Mouse (Mus musculus) forelimb bud, embryonic 11.5 days (tissue): ENCODE data around the gene Terb1.

Experiments
- DNase-seq: peaks from one replicate; pipeline ENCODE4 v3.0.0-alpha.2; 2012; ENCODE audit warnings: low read depth, low spot score

Terb1 gene

DNA sequence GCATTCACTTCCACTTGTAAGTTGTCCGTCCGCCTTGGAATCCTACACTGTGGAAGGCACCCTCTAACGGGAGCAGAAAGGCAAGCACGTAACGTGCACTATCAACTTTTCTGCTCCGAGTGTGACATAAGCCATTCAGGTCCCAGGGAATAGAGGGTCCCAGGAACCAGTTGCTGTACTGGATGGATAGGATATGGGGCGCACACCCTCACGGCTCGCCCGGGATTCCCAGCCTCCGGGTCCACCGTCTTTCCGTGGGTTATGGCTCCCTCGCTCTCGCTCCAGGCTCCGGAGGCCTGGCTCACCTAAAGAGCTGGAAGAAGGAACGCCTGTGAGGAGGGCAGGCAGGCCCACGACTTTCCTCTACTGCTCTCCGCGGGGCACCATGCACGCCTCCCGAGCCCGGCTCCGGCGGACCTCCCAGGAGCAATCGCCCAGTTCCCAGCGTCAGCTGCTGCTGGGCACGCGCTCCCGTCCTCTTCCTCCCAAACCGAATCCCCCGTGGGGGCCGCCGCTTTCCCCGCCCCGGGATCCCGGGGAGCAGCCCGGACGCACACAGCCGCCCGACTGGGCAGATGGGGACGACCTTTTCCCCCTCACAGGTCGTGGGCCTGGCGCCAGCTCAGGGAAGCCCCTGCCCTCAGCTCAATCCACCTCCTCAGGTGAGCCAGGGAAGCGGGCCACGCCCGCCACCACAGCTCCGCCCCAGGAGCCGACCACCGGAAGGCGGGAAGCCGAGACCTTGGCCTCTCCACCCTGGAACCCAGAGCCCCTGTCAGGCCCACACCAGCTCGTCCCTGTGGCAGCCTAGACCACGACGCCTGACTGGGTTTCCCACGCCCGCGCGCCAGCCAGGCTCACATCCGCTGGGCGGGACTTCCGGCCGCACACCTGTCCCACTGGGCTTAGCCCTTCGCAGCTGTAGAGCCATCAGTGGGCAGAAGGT lies at the start of gene Terb1:
Gene Terb1, minus strand, starts transcription at position 850 of the 946 bp plus-strand sequence.
- DNase-seq: peak; percentile 12

DNA sequence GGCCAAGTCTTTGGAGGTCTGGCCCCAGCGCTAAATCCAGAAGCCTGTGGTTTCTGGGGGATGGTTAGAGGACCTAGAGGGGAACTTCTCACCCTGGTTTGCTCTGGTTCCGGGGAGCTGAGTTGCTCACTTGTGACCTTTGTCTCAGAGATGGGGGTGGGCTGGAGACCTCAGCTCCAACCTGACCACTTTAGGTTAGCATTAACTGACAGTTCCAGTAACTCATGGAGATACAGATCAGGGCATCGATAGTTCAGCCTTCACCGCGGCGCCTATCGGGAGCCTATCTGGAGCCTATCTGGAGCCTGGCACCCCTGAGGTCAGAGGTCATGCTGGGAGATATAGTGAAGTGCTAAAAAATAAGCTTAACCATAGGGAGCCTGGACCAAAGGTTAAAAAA lies 47.5 kb upstream of the Terb1 start:
- DNase-seq: no peak

DNA sequence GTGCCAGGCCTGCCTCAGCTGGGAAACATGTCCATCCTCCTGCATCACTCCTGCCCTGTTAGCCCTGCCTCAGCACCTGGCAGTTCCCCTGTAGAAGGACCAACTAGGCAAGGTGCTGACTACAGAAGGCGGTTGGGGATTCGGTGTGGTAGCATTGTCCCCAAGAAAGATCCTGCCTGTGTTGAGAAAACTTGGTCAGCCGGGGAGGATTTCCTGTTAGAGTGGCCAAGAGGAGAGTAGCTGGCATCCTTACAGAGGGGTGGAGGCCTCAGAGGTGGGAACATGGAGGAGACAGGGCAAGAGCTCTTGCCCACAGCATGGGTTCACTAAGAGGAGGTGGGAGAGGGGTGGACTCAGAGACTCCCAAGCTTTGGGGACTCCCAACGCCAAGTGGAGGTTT lies 45.5 kb upstream of the Terb1 start:
- no peak for DNase-seq

DNA sequence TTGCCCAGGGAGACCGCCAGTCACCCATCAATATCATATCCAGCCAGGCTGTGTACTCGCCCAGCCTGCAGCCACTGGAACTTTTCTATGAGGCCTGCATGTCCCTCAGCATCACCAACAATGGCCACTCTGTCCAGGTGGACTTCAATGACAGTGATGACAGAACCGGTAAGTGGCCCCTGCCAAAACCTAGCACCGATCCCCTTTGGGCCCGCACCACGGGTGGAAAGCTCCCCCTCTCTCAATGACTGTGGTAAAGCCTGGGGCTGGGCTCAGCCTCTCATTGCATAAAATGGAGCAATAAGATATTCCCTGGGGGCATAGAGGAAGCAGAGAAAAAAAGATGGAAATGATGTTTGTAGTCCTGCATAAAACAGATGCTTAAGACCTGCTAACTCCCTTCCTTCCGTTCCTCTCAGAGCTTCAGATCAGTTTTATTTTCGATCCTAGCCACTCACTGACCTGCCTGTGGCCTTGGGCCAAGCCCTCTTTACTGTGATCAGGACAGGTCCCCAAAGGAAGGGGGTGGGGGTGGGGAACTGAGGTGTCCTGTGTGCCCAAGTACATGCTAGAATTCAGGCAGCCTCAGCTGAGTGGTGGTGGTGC lies 33.8 kb upstream of the Terb1 start:
- DNase-seq: no peak

DNA sequence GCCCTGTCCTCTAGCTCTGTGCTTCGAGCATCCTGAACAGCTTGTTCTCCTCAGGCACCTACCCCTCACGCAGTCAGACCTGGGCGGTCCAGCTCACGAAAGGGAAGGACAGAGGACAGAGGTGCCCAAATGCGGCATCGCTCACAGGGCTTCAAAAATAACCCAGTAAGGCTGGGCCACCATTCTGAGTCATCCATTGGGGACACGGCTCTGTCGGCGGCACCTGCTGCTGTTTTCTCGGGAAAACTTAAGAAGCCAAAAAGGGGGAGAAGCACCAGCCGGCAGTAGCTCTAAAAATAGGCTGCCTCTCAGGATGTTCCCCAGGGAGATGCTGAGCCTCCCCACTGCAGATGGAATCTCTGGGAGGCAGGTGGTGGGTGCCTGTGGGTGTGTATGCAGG lies 32.5 kb upstream of the Terb1 start:
- no peak for DNase-seq

DNA sequence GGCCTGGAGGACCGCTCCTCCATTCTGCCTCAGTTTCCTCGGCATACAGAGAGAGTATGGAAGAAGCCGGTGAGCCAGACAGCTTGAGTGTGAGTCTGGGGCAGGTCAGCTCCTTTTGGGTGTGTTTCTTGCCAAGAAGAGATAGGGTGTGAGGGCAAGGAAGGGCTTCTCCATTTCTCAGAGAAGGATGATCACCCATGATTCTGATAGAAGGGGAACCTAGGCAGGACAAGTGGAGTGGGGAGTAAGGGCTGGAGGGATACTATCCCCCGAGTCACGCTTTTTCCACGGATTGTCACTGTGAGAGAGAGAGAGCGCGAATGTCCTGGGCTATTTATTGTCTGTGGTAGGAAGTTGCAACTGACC lies 31.8 kb upstream of the Terb1 start:
- no peak for DNase-seq

DNA sequence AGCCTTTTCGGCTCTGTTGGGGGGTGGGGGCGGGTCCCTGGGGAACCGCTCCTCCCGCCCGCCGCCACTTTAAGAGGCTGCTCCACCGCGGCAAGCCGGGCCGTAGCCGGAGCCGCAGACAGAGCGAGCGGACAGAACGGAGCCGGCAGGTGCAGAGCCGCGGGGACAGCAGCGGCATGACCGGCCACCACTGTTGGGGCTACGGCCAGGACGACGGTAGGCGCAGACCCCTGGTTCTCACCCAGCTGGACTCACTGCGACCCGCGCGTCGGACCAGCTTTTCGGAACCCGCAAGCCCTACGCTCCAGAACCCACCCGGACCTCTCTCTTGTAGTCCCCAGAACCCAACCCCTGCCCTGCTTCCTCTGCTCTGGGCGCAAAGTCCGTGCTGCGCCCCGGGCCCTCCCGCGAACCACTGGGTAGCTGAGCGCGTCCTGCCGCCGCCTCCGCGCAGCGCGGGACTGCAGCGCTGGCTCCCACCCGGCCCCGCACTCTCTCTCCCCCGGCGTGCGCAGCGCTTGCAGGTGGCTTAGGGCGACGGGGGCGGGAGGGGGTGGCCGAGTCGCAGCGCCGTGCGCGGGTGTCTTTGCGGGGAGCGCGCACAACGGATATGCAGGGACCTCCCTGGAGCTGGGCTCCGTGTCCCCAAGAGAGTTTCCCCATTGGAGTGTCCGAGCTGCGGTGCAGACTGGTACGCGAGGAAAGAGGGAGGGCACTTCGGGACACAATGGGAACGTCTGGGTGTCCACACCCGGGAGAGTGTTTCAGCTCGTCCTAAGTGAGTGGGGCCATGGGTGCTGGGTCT lies 31.2 kb upstream of the Terb1 start:
- no peak for DNase-seq

DNA sequence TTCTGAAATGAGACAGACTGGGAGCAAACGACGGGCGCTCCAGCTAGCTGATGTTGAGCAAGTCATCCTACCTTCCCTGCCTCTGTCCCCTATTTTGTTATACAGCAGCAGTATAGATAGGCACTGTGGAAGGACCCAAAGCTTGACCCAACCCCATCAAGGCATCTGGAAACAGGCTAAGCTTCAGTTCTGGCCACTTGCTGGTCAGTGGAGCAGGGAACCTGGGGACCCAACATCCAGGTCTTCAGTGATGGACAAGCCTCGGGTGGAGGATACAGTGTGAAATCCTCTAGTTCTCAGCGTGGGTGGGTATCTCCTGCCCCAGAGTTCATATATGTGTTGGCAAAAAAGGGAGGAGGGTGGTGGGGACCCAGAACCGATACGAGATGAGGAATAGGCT lies 30.5 kb upstream of the Terb1 start:
- no peak for DNase-seq

DNA sequence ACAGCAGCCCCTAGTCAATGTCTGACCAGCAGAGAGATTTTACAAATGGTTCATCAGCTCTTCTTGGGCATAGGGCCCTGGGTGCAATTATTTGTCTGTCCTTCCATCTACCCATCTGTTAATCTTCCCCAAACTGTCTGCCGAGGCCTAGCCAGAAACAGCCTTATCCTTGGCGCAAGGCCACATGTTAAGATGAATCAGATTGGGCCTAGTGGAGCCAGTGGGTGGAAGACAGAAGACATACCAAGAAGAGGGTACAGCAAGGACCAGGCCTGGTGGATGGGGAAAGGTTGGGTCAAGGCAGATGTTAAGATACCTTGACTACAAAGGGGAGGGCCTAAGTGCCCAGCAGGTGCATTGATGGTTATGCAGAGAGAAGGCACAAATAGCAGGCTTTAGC lies 29.9 kb upstream of the Terb1 start:
- DNase-seq: no peak

DNA sequence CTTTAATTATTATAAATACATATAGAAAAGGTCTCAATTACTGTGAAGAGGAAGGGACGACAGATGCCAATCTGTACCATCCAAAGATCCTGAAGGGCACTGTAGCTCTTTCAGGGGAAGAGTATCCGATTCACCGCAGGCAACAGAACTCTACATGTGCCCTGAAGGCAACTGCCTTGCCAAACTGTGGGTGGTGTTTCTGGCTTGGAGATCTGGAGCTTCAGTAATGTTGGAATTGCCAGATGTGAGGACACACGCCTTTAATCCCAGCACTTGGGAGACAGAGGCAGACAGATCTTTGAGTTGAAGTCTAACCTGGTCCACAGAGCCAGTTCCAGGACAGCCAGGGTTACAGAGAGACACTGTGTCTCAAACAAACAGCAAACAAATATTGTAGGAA lies 29.2 kb upstream of the Terb1 start:
- DNase-seq: no peak

DNA sequence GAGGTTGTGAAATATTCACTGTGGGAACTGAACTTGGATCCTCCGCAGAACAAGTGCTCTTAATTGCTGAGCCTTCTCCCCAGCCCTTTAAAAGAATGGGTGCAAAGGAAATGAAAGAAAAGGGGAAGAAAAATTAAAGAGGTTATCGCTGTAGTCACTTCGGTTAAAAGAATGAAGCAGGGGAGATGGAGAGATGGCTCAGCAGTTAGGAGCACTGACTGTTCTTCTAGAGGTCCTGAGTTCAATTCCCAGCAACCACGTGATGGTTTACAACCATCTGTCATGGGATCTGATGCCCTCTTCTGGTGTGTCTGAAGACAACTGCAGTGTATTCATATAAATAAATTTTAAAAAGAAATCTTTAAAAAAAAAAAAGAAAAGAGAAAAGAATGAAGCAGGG lies 26.3 kb upstream of the Terb1 start:
- no peak for DNase-seq

DNA sequence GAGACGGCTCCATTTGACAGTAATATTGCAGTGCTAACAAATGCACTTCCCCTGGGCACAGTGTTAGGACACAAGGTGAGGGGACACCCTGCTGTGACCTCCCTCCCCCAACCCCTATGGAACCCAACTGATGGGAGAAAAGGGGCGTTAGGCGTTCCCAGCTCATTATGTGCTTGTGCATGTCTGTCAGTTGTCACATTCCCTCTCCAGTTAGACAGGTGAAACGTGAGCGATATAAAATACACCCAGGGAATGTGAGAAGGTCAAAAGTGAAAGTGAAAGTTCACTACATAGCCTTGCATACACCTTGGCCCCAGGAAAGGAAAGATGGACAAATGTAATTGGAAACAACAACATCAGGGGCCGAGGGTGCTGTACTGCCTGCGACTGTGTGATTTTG lies 25.7 kb upstream of the Terb1 start:
- no peak for DNase-seq

DNA sequence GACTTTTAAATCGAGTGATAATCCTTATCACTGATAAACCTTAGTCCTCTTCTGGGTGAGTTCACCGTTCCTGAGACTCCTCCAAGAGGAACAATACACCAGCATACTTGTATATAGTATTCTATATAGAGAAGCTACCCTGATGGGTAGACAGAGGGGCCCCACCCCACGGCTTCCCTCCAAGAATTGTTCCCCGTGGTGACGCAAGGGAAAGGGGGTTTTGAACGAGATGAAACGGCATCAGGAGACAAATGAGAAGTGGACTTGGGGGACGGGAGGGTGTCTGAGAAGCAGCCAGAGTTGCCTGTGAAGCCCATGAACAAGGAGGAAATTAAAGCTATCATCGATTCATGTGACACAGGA lies 25.1 kb upstream of the Terb1 start:
- no peak for DNase-seq

DNA sequence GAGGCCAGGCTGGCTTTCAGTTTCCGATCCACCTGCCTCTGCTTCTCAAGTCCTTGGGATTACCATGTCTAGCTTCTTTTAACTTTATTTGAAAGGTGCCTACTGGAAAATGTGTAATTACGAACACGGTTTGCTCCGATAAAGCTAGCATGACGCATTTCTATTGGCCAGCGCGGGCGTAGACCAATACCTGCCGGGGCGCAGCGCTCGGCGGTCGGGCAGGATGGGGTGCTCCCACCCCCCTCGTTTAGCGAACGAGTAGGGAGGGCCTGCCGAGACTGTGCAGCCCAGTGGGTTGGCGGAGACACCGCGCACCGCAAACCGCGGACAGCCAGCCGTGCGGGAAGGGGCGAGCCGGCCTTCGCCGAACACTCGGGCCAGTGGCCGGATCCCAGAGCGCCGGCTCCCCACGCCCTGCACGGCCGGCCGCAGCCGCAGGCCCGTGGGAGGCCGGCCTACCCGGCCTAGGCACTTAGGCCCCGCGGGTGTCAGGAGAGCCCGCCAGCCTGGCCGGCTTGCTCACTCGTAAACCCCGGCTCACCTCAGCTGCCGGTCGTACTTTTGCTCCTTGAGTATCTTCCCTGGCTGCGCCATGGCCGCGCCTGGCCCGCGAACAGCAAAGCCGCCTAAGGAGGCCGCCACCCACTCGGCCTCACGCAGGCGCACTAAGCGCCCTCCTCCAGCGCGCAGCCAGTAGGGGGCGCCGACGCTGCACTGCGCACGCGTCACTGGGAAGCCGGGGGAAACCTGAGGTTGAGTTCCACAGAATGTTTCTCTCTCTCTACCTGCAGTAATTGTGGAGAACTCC lies 24.5 kb upstream of the Terb1 start, which contains the start of the genes Nae1 and Car7:
Gene Nae1, minus strand, starts transcription at position 667 of the 808 bp plus-strand sequence.
Gene Car7, plus strand, starts transcription at position 719 of the 808 bp plus-strand sequence.
- DNase-seq: peak; percentile 93

DNA sequence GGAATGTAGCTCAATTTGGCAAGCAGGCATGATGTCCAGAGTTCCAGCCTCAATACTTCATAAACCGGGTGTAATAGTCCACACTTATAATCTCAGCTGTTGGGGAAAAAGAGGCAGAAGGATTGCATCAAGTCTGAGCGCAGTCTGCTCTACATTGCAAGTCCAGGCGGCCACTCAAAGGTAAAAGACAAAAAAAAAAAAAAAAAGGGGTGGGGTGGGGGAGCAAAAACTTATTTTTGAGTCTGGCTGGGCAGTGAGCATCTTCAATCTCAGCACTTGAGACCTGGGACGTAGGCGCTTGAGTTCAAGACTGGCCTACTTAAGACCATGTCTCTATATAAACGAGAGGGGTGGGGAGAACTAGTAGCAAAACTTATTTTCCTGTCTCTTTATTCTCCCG lies 23.8 kb upstream of the Terb1 start:
- DNase-seq: no peak

DNA sequence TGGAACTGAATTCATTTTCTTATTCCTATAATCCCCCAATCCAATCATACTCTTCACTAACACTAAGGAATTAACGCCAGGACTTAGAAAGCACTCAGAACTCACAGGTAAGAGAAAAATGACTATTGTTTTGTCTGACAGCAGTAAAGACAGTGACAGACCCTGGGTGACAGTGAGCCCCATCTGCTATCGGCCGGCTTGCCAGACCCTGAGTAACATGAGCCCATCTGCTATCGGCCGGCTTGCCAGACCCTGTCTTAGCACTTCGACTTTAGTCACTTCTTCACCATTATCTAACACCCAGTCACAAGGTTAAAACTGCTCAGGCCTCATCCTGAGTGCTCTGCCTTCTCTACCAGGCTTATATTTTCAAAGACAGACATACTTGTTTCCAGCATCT lies 20.0 kb upstream of the Terb1 start:
- DNase-seq: no peak

DNA sequence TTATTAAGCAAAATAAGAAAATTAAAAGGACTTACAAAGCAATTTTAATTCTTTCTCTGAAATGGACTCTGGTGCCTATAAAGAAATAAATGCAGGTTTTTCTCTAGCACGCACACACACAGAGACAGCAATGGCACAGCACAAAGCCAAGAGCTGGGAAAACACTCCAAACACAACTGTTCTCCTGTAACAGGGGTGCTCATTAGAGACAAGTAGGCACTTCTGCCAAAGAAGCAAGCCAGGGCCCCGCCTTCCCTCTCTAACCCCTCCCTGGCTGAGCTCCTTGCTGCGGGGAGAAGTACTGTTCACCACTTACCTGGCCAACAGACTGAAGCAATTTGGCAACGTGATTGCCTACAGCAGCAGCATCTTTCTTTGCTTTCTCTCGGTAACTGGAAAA lies 8.2 kb upstream of the Terb1 start:
- no peak for DNase-seq

DNA sequence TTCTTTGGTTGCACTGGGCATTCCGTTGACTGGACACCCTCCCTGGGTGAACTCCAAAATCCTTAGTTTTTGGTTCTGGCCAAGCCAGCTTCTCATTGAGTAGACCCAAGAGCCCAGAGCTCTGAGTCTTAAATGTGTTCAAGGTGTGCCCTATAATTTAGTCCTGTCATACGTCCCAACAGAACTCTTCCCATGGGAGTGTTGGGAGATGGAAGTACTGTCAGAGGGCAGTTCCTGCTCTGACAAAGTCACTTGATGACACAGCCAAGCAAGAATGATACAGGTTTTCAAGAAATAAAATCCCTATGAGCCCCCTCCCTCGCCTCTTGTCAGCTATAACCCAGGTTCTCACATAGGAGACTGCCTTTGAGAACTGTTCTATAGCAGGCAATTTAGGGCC lies 424 bp upstream of the Terb1 start:
- DNase-seq: no peak

DNA sequence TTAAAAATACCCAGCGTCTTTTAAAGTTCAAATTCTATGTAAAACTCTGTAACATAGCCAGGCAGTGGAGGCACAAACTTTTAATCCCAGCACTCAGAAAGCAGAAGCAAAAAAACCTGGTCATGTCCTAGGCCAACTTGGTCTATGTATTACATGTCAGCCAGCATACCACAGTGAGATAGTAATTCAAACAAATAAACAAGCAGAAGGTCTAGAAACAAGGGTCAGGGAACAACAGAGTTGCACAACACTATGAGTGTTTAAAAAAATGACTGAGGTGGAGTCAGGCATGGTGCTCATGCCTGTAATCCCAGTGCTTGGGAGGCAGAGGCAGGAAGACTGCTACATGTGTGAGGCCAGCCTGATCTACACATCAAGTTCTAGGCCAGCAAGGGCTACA lies 30.6 kb downstream of the Terb1 start:
- no peak for DNase-seq

DNA sequence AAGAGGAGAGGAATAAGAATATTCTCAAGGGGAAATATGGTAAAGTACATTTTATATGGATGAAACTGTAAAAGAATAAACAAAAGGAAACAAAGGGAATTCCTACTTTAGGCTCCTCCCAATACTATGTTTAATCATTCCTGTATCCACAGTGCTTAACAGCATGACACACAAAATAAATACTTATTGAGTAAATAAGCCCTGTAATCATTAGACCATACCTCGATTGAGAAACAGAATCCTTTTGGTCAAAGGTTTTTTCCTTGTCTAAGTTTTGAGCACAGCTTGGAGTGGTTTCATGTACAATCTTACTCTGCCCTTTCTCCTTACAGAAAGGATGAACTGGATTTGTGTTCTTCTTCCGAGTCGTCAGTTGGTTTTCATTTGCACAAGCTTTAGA lies 37.2 kb downstream of the Terb1 start:
- DNase-seq: no peak

DNA sequence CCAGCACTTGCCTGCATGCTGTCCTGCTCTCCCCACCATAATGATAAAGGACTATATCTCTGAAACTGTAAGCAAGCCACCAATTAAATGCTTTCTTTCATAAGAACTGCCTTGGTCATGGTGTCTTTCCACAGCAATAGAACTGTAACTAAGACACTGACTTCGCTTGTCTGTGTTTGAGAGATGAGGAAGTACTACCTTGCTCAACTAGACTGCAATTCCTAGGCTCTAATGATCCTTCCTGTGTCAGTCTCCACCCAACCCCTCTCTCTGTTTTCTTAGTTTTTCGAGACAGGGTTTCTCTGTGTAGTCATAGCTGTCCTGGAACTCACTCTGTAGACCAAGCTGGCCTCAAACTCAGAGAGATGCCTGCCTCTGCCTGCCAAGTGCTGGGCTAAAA lies 42.2 kb downstream of the Terb1 start:
- no peak for DNase-seq

DNA sequence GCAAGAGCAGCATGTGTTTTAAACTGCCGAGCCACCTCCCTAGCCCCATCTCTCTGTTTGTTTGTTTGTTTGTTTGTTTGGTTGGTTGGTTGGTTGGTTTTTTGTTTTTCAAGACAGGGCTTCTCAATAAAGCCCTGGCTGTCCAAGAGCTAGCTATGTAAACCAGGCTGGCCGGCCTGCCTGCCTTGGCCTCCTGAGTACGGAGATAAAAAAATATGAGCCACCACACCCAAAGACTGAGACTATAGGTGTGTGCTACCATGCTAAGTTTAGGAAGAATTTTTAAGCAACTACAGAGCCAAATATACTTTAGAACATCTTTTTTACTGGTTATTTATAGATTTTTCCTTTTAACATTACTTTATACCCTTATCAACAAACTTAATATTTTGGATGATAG lies 57.5 kb downstream of the Terb1 start:
- DNase-seq: no peak
